Mouse (Mus musculus) forebrain, embryonic 10.5 days (tissue): ENCODE measurements around the gene Fcgr1. TPM values are rescaled to one million over a fixed set of nuclear protein-coding genes. Genes with fewer than 3 reads are reported as not detected.
"Not testable (repeated sequence)": the region's sequence is repeated elsewhere in the genome, so short reads cannot be mapped to it uniquely, and the experiment has no call there.

Source experiments
- DNase-seq: peaks from one replicate; pipeline ENCODE4 v3.0.0-alpha.2; 2017; ENCODE audit warnings: low spot score; ENCODE audit errors: extremely low spot score
- H3K27ac ChIP-seq: fragments of 300-500 bp; sonication (generic); 2 replicates; pipeline ENCODE4 v1.5.1; 2016; ENCODE audit warnings: mild to moderate bottlenecking
- H3K27me3 ChIP-seq: fragments of 300-500 bp; sonication (generic); 2 replicates; pipeline ENCODE4 v1.6.1; 2016; ENCODE audit warnings: mild to moderate bottlenecking; ENCODE audit not compliant: poor library complexity, severe bottlenecking
- H3K36me3 ChIP-seq: fragments of 300-500 bp; sonication (generic); replicated peaks from 2 replicates; pipeline ENCODE4 v1.6.1; 2016; ENCODE audit warnings: mild to moderate bottlenecking, moderate library complexity
- H3K4me1 ChIP-seq: fragments of 300-500 bp; sonication (generic); 2 replicates; pipeline ENCODE4 v1.6.1; 2016
- H3K4me3 ChIP-seq: fragments of 300-500 bp; sonication (generic); 2 replicates; pipeline ENCODE4 v1.5.1; 2016; ENCODE audit warnings: mild to moderate bottlenecking, moderate library complexity
- H3K9me3 ChIP-seq: fragments of 300-500 bp; sonication (generic); 2 replicates; pipeline ENCODE4 v1.6.1; 2016; ENCODE audit warnings: mild to moderate bottlenecking, moderate library complexity
- WGBS: fragments of 180-500 bp; shearing (Covaris S2); methylation state at CpG from one replicate; pipeline ENCODE4 v1.1.7; 2016; 5-methylcytosine and 5-hydroxymethylcytosine counted together
- polyA plus RNA-seq: library from polyadenylated mRNA; unstranded; fragments of >200 nt; fragmentation: Nextera tagmentation; extraction: Ambion mirVana; gene quantifications from 2 replicates; pipeline ENCODE4 v1.2.1, GENCODE M21; 2016

Gene Fcgr1
- polyA plus RNA-seq, 1 experiment from 2014 or later, result 1.3 TPM

GRCm38 (mm10) chr3:96312341-96313098, 18.8 kb upstream of the Fcgr1 start:
- peaks cover 7% of the 10 kb centered on the region; the same call in 1 of the 2 replicates for H3K4me1 ChIP-seq
- WGBS, result 74% methylated on average over 8 of the region's 8 CpGs
- no peaks in the 10 kb centered on the region for H3K36me3 ChIP-seq
- no peak overlapping the region for H3K4me3 ChIP-seq
- H3K27me3 ChIP-seq, result no peaks in the 10 kb centered on the region
- no peak overlapping the region for H3K27ac ChIP-seq
- H3K9me3 ChIP-seq, result no peaks in the 10 kb centered on the region; the same call in 1 of the 2 replicates
- peak; percentile 13 for DNase-seq

GRCm38 (mm10) chr3:96309441-96309840, 15.7 kb upstream of the Fcgr1 start:
- DNase-seq, result no peak
- no peak overlapping the region for H3K27ac ChIP-seq
- no peaks in the 10 kb centered on the region for H3K36me3 ChIP-seq
- 80% methylated on average over 3 of the region's 3 CpGs for WGBS
- H3K4me1 ChIP-seq, result peaks cover 7% of the 10 kb centered on the region; the same call in 1 of the 2 replicates
- H3K4me3 ChIP-seq, result no peak overlapping the region
- H3K27me3 ChIP-seq, result no peaks in the 10 kb centered on the region
- H3K9me3 ChIP-seq, result no peaks in the 10 kb centered on the region

DNA sequence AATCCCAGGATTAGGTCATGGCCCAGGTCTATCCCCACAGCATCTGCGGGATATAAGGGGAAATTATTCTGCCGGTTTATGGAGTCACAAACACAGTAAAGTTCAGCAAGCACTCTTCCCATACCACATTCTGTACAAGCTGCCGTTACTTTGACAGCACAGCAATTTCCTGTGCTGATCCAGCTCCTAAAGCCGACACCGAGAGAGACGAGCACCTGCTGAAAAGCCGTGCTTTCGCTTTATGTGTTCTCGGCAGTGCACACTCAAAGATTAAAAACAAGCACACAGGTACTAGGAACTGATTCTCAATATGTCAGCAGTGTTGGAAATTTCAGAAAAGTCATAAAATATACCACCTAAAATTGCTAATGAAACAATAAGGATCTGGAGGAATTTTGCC, 12.7 kb upstream of the Fcgr1 start:
- WGBS, result 89% methylated on average over 9 of the region's 9 CpGs

DNA sequence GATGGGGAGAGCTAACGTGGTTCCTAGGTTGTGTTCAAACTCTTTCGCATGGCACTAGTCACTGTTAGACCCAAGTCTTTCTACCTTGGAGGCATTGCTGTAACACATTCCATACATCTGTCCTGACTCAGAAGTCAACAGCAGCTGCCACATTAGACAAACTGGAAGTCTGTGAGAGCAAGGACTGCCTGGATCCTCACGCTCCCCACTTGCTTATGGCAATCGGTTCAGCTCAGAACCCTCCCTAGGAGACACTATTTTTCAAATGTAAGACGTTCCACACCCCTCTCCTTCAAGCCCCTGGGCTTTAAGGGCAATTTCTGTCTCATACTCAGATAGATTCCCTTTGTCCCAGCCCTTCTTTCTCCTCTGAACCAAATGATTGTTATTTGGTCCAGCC, 8.3 kb upstream of the Fcgr1 start:
- no peaks in the 10 kb centered on the region for H3K36me3 ChIP-seq
- no peak overlapping the region for H3K27ac ChIP-seq
- H3K4me3 ChIP-seq, result no peak overlapping the region
- no peaks in the 10 kb centered on the region for H3K9me3 ChIP-seq
- 88% methylated on average over 5 of the region's 5 CpGs for WGBS
- peaks cover 7% of the 10 kb centered on the region; the same call in 1 of the 2 replicates for H3K27me3 ChIP-seq
- DNase-seq, result no peak
- no peaks in the 10 kb centered on the region for H3K4me1 ChIP-seq

More for the DNA sequence above, 12.7 kb upstream of the Fcgr1 start:
- Histone ChIP-seq H3K4me1 (peaks cover 3% of the 10 kb centered on the region; the same call in 1 of the 2 replicates), H3K4me3 (no peak overlapping the region), H3K36me3 (no peaks in the 10 kb centered on the region), H3K27me3 (peaks cover 7% of the 10 kb centered on the region; the same call in 1 of the 2 replicates), H3K9me3 (no peaks in the 10 kb centered on the region), H3K27ac (no peak overlapping the region)
- DNase-seq, result no peak

- no peak overlapping the region for H3K27ac ChIP-seq
- H3K36me3 ChIP-seq, result no peaks in the 10 kb centered on the region
- no peaks in the 10 kb centered on the region for H3K4me1 ChIP-seq
- no peak for DNase-seq
- H3K4me3 ChIP-seq, result peak overlapping the region; percentile 2; the same call in 1 of the 2 replicates
- WGBS, result 79% methylated on average over 26 of the region's 26 CpGs
- H3K9me3 ChIP-seq, result no peaks in the 10 kb centered on the region
- peaks cover 7% of the 10 kb centered on the region; the same call in 1 of the 2 replicates for H3K27me3 ChIP-seq
Measured at GRCm38 (mm10) chr3:96300706-96301529, 7.1 kb upstream of the Fcgr1 start.

- no peak overlapping the region for H3K4me3 ChIP-seq
- no peaks in the 10 kb centered on the region for H3K36me3 ChIP-seq
- H3K27me3 ChIP-seq, result peaks cover 7% of the 10 kb centered on the region; the same call in 1 of the 2 replicates
- 94% methylated on average over 2 of the region's 2 CpGs for WGBS
- H3K27ac ChIP-seq, result no peak overlapping the region
- H3K4me1 ChIP-seq, result no peaks in the 10 kb centered on the region
- H3K9me3 ChIP-seq, result no peaks in the 10 kb centered on the region
- DNase-seq, result no peak
Measured at GRCm38 (mm10) chr3:96299562-96299961, 5.8 kb upstream of the Fcgr1 start.

DNA sequence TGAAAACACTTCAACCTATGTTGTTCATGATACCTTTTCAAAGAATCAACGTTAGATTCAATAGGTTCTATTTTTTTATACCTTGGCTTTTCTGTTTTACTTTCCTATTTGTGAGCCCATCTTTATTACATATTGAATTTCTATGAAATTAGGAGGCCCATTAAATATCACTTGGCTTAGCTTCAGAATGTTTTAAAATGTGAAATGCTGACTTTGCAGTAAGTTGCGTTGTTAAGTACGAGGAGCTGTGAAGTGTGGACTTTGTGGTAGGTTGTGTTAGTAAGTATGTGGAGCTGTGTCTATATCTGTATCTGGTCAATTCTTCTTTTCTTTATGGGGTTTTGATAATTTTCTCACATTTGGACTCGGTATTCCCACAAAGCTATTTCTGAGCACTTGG, 4.6 kb upstream of the Fcgr1 start:
- peaks cover 7% of the 10 kb centered on the region; the same call in 1 of the 2 replicates for H3K27me3 ChIP-seq
- WGBS, result 92% methylated on average over 4 of the region's 4 CpGs
- no peak overlapping the region for H3K4me3 ChIP-seq
- DNase-seq, result no peak
- no peaks in the 10 kb centered on the region for H3K9me3 ChIP-seq
- H3K27ac ChIP-seq, result no peak overlapping the region
- H3K4me1 ChIP-seq, result no peaks in the 10 kb centered on the region
- H3K36me3 ChIP-seq, result no peaks in the 10 kb centered on the region

DNA sequence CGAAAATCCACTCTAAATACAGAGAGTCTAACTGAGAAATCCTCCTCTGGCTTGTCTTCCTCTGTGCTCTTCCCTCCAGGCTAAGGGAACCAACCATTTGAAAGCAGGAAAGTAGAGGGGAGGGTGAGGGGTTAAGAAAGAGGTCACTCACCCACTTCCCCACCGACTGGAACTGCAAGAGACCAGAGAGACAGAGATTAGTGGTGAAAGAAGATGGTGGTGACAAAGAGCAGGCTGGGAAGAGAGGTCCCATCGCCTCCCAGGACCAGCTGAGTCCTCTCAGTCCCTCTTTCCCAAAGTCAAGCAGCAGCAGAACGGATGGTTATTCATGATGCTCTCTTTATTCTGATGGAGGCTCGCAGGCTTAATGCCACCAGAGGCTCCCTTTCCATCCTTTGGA, 401 bp downstream of the Fcgr1 start:
- no peaks in the 10 kb centered on the region for H3K27me3 ChIP-seq
- no peak overlapping the region for H3K4me3 ChIP-seq
- WGBS, result 54% methylated on average over 5 of the region's 5 CpGs
- H3K9me3 ChIP-seq, result no peaks in the 10 kb centered on the region
- no peak for DNase-seq
- peaks cover 5% of the 10 kb centered on the region; the same call in 1 of the 2 replicates for H3K4me1 ChIP-seq
- no peaks in the 10 kb centered on the region for H3K36me3 ChIP-seq
- no peak overlapping the region for H3K27ac ChIP-seq

- Histone ChIP-seq H3K9me3 (no peaks in the 10 kb centered on the region), H3K27me3 (no peaks in the 10 kb centered on the region), H3K27ac (no peak overlapping the region), H3K36me3 (no peaks in the 10 kb centered on the region), H3K4me3 (no peak overlapping the region), H3K4me1 (peaks cover 5% of the 10 kb centered on the region; the same call in 1 of the 2 replicates)
- DNase-seq, result no peak
- WGBS, result 77% methylated on average over 6 of the region's 6 CpGs
Measured at GRCm38 (mm10) chr3:96292641-96293040, 1.1 kb downstream of the Fcgr1 start.

GRCm38 (mm10) chr3:96290727-96291126, 3.0 kb downstream of the Fcgr1 start:
- not testable (repeated sequence) for DNase-seq, H3K9me3 ChIP-seq, H3K27ac ChIP-seq, H3K36me3 ChIP-seq, H3K27me3 ChIP-seq, H3K4me3 ChIP-seq
- H3K4me1 ChIP-seq, result peaks cover 10% of the 10 kb centered on the region
- WGBS, result 97% methylated on average over 3 of the region's 3 CpGs

- DNase-seq, result no peak
Measured at GRCm38 (mm10) chr3:96289201-96289600, 4.6 kb downstream of the Fcgr1 start.

DNA sequence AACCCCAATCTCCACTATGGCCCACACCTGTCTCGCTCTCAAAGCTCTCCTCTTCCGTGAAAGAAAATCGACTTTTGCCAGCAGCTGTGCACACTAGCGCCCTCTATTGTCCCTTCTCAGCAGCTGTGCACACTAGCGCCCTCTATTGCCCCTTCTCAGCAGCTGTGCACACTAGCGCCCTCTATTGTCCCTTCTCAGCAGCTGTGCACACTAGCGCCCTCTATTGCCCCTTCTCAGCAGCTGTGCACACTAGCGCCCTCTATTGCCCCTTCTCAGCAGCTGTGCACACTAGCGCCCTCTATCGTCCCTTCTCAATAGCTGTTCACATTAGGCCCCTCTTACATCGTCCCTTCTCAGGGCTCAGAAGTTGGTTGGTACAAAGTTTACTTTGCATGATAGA, 6.4 kb downstream of the Fcgr1 start:
- H3K9me3 ChIP-seq, DNase-seq, H3K4me3 ChIP-seq, H3K27ac ChIP-seq, H3K36me3 ChIP-seq: not testable (repeated sequence)
- Histone ChIP-seq H3K4me1 (peaks cover 22% of the 10 kb centered on the region), H3K27me3 (peaks cover 37% of the 10 kb centered on the region)
- 86% methylated on average over 11 of the region's 11 CpGs for WGBS

More at GRCm38 (mm10) chr3:96289201-96289600, 4.6 kb downstream of the Fcgr1 start:
- Histone ChIP-seq H3K36me3 (no peaks in the 10 kb centered on the region), H3K4me3 (no peak overlapping the region), H3K9me3 (peaks cover 6% of the 10 kb centered on the region; the same call in 1 of the 2 replicates), H3K27me3 (peaks cover 20% of the 10 kb centered on the region), H3K4me1 (peaks cover 15% of the 10 kb centered on the region), H3K27ac (no peak overlapping the region)
- WGBS, result 84% methylated on average over 3 of the region's 3 CpGs
